Mouse (Mus musculus): ENCODE measurements around the gene Dnajb1. TPM values are rescaled to one million over a fixed set of nuclear protein-coding genes. Genes with fewer than 3 reads are reported as not detected.

Dnajb1 gene
- total RNA-seq, 1 experiment from 2014 or later = 60.2 TPM

GRCm38 (mm10) chr8:83652030-83652743 lies 44.2 kb downstream of the Dnajb1 start, which contains the start of gene Gipc1:
Gene Gipc1, plus strand, starts transcription at chr8:83652677.
- peak; percentile 98 for ATAC-seq (replicated peaks; ENCODE audit: low read depth, poor library complexity, severe bottlenecking)

- peak; percentile 5 for ATAC-seq (replicated peaks; ENCODE audit: low read depth, poor library complexity, severe bottlenecking)
Measured at GRCm38 (mm10) chr8:83652744-83653661, 45.0 kb downstream of the Dnajb1 start.

DNA sequence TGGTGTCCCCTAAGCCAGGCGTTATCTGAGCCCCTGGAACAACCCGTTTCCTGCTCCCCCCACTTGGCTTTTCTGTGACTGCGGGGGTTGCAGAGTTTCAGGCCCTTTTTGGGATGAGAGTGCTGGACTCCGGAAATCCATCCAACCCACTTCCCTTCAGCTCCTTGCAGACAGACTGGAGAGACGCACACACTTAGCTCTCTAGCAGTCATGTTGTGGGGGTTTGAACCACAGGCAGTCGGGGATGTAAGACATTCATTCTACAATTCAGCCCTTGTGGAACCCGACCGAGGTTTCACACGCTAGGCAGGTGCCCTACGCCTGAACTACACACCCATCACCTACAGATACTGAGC lies 45.6 kb downstream of the Dnajb1 start:
- no peak for ATAC-seq (replicated peaks; ENCODE audit: low read depth, poor library complexity, severe bottlenecking)

DNA sequence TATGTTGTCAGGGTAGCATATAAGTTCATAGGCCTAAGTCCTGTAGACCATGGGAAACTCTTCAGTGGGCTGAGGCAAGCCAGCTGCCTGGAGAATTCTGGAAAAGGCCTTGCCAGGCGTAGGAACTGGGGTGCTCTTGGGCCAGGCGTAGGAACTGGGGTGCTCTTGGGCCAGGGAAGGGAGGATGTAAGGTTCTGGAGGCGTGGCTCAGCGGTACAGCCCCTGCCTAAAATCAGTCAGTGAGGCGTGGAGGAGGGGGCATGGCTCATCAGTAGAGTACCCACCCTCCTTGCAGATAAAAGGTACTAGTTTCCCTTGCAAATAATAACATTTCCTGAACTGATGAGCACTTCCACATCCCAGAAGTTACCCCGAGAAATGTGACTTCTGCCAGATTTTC lies 46.7 kb downstream of the Dnajb1 start:
- no peak for ATAC-seq (replicated peaks; ENCODE audit: low read depth, poor library complexity, severe bottlenecking)

GRCm38 (mm10) chr8:83656043-83656442 lies 48.0 kb downstream of the Dnajb1 start:
- no peak for ATAC-seq (replicated peaks; ENCODE audit: low read depth, poor library complexity, severe bottlenecking)

DNA sequence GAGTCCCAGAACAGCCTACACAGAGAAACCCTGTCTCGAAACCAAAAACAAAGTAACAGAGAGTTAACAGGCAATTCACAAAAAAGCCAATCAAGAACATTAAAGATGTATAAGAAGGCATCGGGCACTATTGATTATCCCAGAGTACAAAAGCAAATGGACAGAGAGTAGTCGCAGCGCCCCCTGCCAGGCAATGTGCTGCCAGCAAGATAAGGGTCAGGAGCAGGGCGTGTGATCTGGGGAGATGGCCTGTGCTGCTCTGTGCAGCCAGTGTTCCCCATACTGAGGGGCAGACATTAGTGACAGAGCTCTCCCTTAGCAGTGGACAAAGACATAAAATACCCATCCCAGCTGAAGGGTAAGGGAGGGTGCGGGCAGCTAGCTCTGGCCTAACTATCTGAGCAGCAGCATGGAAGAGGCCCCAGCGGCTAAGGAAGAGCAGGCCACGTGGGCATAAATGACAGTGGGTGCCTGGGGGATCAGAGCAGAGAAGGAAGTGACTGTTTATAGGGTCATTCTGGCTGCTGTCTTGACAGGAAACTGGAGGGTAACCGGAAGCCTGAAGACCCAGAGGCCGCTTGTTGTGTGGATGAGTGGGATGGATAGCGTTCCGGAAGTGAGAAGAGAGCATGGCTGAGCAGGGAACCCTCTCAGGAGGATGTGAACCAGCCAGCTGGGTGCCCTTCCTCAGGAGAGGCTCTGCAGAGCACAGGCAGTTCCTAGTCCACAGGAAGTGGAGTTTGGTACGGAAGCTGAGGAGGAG lies 48.7 kb downstream of the Dnajb1 start:
- ATAC-seq (replicated peaks; ENCODE audit: low read depth, poor library complexity, severe bottlenecking) = no peak

DNA sequence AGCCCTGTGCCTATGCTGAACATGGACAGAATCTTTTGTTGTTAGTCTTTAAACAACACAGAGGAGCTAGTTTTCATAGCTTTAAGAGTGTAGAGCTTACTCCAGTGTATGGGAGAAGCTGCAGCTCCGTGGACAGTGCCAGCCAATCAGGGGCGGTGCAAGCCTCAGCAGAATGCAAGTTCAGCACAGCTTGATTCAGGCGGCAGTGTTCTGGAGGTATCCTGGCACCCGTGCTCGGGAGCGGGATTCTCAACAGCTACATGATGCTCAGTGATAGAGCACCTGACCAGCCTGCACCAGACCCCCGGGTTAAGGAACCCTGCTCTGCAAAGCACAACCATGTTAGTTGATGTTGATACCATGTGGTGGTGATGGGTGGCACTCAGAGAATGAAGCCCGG lies 52.6 kb downstream of the Dnajb1 start:
- no peak for ATAC-seq (replicated peaks; ENCODE audit: low read depth, poor library complexity, severe bottlenecking)

DNA sequence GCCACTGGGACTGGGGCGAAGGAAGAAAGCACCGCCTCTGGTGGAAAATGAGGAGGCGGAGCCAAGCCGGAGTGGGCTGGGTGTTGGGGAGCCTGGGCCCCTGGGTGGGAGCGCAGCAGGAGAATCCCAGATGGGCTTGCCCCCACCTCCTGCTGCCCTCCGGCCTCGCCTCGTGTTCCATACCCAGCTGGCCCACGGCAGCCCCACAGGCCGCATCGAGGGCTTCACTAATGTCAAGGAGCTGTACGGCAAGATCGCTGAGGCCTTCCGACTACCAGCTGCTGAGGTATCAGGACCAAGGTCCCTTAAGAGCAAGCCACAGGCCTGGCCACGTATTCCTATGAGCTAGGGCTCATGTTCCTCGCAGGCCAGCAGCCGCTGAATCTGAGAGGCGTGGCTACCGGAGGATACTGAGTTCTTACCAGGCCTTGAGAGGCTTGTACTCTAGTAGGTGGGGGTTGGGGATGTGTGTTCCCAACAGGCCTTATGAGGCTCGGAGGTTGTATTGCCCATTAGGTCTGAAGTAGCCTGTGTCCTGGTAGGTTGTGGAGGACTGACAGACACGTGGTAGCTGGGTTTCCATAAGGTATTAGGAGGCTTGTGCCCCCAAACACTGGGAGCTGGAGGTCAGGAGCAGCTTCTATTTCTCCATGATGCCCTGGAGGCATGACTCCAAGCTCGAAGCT lies 53.1 kb downstream of the Dnajb1 start:
- ATAC-seq (replicated peaks; ENCODE audit: low read depth, poor library complexity, severe bottlenecking) = no peak

Other genes starting within 250 kb of the Dnajb1 start
- gene Clgn, start 218.3 kb upstream of the Dnajb1 start, total RNA-seq (2017) = 0.23 and 1.2 TPM in 2 replicates
- gene Scoc, start 149.8 kb upstream of the Dnajb1 start, total RNA-seq (2017) = 52.8 and 70.0 TPM in 2 replicates
- not detected in 2 replicates for gene Olfr370, start 72.4 kb upstream of the Dnajb1 start, total RNA-seq (2017)
- 169 and 208 TPM in 2 replicates for gene Ndufb7, start 41.5 kb upstream of the Dnajb1 start, total RNA-seq (2017)
- gene Tecr, start 222 bp upstream of the Dnajb1 start, total RNA-seq (2017) = 260 and 286 TPM in 2 replicates
- 18.2 and 18.5 TPM in 2 replicates for gene Gipc1, start 44.5 kb downstream of the Dnajb1 start, total RNA-seq (2017)
- gene Ptger1, start 58.5 kb downstream of the Dnajb1 start, total RNA-seq (2017) = 1.6 and 4.5 TPM in 2 replicates
- 34.4 and 63.9 TPM in 2 replicates for gene Pkn1, start 91.0 kb downstream of the Dnajb1 start, total RNA-seq (2017)
- 109 and 124 TPM in 2 replicates for gene Ddx39, start 107.0 kb downstream of the Dnajb1 start, total RNA-seq (2017)
- 15.0 and 15.2 TPM in 2 replicates for gene Adgre5, start 133.1 kb downstream of the Dnajb1 start, total RNA-seq (2017)